Mouse (Mus musculus) inflammation-experienced regulatory T-cells, adult 6 months (primary cell): Measurements from ENCODE around the gene Mmp20. TPM values are rescaled to one million over a fixed set of nuclear protein-coding genes. Genes with fewer than 3 reads are reported as not detected.

ENCODE experiments used
- ATAC-seq: one replicate; pipeline ENCODE4 v1.8.0; 2017
- polyA plus RNA-seq, 3 experiments: library from polyadenylated mRNA; unstranded; fragments of 100-300 nt; shearing (Covaris generic); gene quantifications; one replicate each; pipeline ENCODE4 v1.2.1; 2017

Mmp20 gene
- polyA plus RNA-seq, 3 experiments from 2014 or later: not detected

DNA sequence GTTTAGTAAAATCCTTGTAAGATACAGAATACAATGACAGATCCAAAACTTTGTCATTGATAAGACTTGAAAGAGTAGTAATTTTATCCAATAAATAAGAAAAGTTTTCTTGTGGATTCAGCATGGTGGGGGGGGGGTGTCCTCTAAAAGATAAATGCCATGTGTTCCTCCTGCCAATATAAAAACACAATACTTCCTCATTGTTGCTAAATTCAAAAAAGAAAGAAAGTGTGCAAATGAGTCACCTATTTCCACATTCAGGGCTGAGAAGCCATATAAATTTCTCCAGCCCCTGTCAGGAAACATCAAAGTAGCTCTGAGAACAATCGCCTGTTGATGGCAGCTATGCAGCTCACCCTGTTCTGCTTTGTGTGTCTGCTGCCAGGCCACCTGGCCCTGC lies 63.8 kb downstream of the Mmp20 start, which contains the start of gene Mmp7:
TSS of gene Mmp7 (plus strand) at position 301 of the 400 bp plus-strand sequence.
- ATAC-seq: no peak

DNA sequence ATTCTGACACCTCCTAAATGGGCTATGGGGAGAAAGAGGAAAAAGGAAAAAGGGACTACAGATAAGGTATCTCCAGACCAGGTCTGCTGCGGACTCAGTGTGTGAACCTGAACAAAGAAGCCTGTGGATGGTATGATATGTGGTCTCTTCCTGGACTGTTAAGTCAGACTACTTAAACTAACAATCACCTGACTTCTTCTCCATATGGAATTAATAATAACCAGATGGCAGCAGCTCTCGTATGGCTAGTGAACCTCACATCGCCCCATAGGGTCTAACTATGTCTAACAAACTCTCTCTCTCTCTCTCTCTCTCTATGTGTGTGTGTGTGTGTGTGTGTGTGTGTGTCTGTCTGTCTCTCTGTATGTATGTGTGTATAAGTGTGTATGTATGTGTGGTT lies 65.9 kb downstream of the Mmp20 start:
- no peak for ATAC-seq

DNA sequence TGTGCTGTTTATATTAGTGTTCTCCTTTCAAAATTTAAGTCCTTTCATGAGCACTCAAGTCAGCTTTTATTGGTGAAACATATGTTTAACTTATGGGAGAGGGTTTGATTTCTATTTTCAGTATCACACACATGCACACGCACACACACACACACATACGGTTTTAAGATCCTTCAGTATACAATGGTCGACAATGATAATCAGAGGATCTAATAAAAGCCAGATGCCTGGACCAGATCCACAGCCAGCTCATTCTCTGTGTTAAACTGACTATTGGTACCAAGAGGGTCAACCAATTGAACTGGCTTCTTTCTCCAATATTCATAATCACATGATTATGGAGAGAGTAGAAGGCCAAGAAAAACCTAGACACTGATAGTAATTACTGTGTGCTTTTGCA lies 67.6 kb downstream of the Mmp20 start:
- ATAC-seq: no peak

DNA sequence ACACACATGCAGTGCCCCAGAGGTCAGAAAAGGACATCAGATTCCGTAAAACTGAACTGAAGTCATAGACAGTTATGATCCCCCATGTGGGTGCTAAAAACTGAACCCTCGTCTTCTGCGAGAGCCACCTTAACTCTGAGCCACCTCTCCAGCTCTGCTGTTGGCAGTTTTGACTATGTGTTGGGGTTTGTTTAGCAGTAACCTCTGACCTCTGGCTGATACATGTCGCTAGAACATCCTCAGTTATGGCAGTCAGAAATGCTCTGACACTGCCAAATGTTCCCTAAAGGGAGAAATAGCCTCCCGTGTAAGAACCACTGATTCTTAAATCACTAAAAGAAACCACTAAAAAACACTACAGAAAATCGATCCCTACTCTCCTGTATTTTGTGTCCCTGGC lies 80.7 kb downstream of the Mmp20 start:
- ATAC-seq: no peak

DNA sequence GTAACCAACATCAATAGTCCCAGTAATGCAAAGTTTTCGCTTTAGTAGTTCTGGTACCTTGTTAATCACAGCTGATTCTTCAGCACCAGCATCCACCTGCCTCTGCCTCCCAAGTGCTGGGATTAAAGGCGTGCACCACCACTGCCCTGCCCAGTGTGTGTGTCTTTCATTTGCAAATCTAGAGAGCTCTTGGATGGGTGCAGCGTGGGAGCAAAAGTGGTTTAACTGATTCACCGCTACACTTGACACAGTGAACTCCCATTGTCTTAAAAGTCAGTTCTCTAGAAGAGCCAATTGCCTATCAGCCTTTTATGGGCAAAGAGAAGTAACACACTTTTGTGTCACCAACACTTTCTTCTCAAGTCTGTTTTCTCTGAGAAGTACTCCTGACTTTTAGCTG lies 83.2 kb downstream of the Mmp20 start:
- no peak for ATAC-seq

DNA sequence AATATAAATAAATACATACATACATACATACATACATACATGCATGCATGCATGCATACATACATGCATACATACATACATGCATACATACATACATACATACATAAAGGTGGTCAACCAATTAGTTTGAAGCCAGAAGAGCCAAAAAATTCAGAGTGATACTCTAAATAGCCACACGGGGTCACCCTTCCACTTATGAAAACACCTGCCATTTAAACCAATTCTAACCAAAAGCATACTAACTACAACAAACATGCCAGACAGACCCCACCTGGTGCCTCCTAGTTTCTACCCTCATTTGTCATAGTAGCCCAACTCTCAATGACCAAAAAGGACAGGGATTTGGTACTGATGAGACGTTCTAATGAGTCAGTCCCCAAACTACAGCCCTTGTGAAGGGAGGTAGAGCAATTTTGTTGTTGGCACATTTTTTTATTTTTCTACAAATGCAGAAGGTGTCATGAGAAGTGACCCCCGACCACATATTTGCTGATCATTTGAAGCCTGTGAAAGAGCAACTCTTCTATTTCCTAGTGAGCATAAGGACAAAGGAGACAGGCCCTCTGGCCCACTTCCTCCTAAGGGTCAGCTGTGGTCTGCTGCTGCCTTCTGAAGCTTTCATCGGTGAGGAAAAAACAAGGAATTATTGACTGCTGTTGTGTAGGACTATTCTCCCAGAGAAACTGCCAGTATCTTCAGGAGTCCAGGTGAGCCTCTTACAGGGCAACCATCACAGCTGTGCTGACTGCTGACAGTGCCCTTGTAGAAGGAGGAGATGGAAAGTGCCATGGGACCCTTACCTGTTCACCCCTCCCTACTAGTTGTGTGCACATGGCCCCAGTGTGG lies 86.3 kb downstream of the Mmp20 start:
- ATAC-seq: peak; percentile 89

DNA sequence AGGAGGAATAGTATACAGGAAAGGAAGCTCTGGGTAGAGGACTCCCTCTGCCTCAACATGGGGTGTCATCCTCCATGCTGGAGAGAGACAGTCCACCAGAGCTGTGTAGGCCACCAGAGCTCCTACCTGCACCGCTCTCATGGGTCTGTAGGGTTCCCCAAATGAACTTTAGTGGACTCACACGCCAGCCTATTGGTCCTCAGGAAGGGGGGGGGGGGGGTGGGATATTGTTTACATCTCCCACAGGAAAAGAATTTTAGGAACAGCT lies 86.8 kb downstream of the Mmp20 start:
- ATAC-seq: no peak

DNA sequence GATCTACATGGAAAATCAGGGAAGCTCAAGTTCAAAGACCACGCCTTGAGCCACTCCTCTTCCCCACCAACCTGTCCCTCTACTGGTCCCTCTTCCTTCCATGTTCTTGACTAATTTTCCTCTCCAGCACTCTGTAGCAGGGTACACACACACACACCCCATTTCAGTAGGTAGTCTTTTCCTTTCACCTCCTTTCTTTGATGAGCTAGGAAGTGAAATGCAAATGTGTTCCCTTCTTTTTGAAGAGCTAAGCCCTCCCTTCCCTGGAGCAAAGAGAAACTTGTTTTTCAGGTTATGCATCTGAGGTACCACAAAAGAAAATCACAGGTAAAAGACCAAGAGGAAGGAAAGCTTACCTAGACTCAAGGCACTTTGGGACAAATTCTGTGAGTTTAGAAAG lies 93.5 kb downstream of the Mmp20 start:
- ATAC-seq: no peak

Other genes with a start within 250 kb of the Mmp20 start
- gene Mmp1b, start 240.2 kb upstream of the Mmp20 start, polyA plus RNA-seq: not detected
- gene Mmp3, start 182.4 kb upstream of the Mmp20 start, polyA plus RNA-seq: not detected
- gene Mmp10, start 125.9 kb upstream of the Mmp20 start, polyA plus RNA-seq: under 1 TPM in 1 of 3 experiments, not detected in 2; 0.48 TPM
- gene Mmp8, start 69.8 kb upstream of the Mmp20 start, polyA plus RNA-seq: not detected
- gene Mmp27, start 56.8 kb upstream of the Mmp20 start, polyA plus RNA-seq: not detected
- gene Mmp7, start 63.9 kb downstream of the Mmp20 start, polyA plus RNA-seq: not detected
- gene Tmem123, start 135.8 kb downstream of the Mmp20 start, polyA plus RNA-seq: 100 to 1,000 TPM in 1 of 3 experiments, 10 to 100 TPM in 2; 64.0 to 129 (median 94.3) TPM
- gene Birc2, start 208.8 kb downstream of the Mmp20 start, polyA plus RNA-seq: 100 to 1,000 TPM; 110 to 127 (median 119) TPM
- 100 to 1,000 TPM in 2 of 3 experiments, 10 to 100 TPM in 1; 87.6 to 134 (median 121) TPM for gene Birc3, start 245.0 kb downstream of the Mmp20 start, polyA plus RNA-seq